Comparison of ENCODE assay signal across 8 mouse cellular contexts in the genomic region with DNA sequence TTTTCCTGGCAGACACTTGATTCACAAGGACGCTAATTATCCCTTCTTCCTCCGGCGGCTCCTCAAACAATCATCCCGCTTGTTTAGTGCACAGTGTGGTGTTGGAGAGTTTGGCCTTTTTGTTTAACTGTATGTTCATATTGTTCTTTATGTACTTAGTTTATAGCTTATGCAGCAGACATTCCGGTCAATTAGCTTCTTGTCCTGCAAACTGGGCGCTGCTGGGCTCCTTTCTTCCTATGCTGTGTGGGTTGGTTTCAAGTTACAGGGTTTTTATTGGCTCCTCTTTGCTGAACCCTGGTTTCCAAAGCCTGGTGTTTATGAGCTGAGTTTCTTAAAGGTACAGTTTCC.
A peak's percentile ranks its signal among the peaks of the same experiment; 100 is the strongest.
DNase-seq lines count a peak whose midpoint lies in the region; ATAC-seq and TF ChIP-seq lines count a peak whose summit lies in the region.

No protein-coding gene starts in this region.

- TF ChIP-seq CTCF in cerebellum, adult 2 months (IDR thresholded peaks at IDR 0.05; ENCODE audit: borderline replicate concordance, insufficient read depth, low read depth, low read length) = no peak

- in situ Hi-C loops in ES-E14 (cut with MboI; ENCODE audit: low sequenced_read_pairs in 2 of 2, unreplicated experiment in 2 of 2) = no loop called here

- WGBS in heart, embryonic 15.5 days = 4% methylated on average over 6 of the region's 6 CpGs
- WGBS in midbrain, embryonic 15.5 days = 6% methylated on average over 6 of the region's 6 CpGs
- 62% methylated on average over 6 of the region's 6 CpGs for WGBS in cerebellum, adult 2 months

- no peak overlapping the region for H3K27ac ChIP-seq in ES-E14 (ENCODE audit: insufficient read depth, low read depth, low read length, poor library complexity, severe bottlenecking)
- H3K27ac ChIP-seq in heart, embryonic 15.5 days = peak overlapping the region; percentile 77
- H3K27ac ChIP-seq in midbrain, embryonic 15.5 days = peak overlapping the region; percentile 45; the same call in 1 of the 2 replicates
- H3K27ac ChIP-seq in cerebellum, adult 2 months (ENCODE audit: insufficient read depth, low read length) = no peak overlapping the region

- no peak for DNase-seq in ES-E14 (ENCODE audit: low read depth, low spot score)
- peak; percentile 88 for DNase-seq in embryo, embryonic 10.5 days (ENCODE audit: low spot score)
- DNase-seq in kidney, postnatal 10 days = peak; percentile 66
- DNase-seq in cerebellum, adult 2 months = no peak
- no peak for DNase-seq in spleen, adult 12 weeks (ENCODE audit: low spot score)
- DNase-seq in left cerebral cortex, postnatal 10 days (ENCODE audit: extremely low spot score in 1 of 2, low spot score in 2 of 2) = no peak

- H3K9ac ChIP-seq in ES-E14 (ENCODE audit: insufficient read depth, low read depth, low read length, poor library complexity, severe bottlenecking) = no peak overlapping the region
- H3K9ac ChIP-seq in heart, embryonic 15.5 days = 0 out of 2 replicates have a peak overlapping the region, but pooled peaks have one; percentile 6
- H3K9ac ChIP-seq in midbrain, embryonic 15.5 days = no peak overlapping the region

- intact Hi-C loops in left cerebral cortex, postnatal 10 days (cut with DNase I) = no loop called here

- H3K4me1 ChIP-seq in ES-E14 (ENCODE audit: control insufficient read depth in 2 of 2, insufficient read depth in 2 of 2, low read length in 2 of 2, poor library complexity in 1 of 2) = peaks cover 9 to 15% of the 10 kb centered on the region in 2 experiments
- peaks cover 49% of the 10 kb centered on the region for H3K4me1 ChIP-seq in heart, embryonic 15.5 days (replicated peaks)
- H3K4me1 ChIP-seq in midbrain, embryonic 15.5 days = peaks cover 26% of the 10 kb centered on the region
- H3K4me1 ChIP-seq in cerebellum, adult 2 months (ENCODE audit: control insufficient read depth, insufficient read depth, low read length) = peaks cover 5% of the 10 kb centered on the region; the same call in 1 of the 2 replicates

- H3K4me2 ChIP-seq in heart, embryonic 15.5 days = peak overlapping the region; percentile 56
- H3K4me2 ChIP-seq in midbrain, embryonic 15.5 days = peak overlapping the region; percentile 27

- TF ChIP-seq POLR2A in cerebellum, adult 2 months (IDR thresholded peaks at IDR 0.05; ENCODE audit: borderline replicate concordance, insufficient read depth, low read length) = no peak

- H3K4me3 ChIP-seq in ES-E14 (ENCODE audit: insufficient read depth in 1 of 2, low read depth in 1 of 2, low read length in 2 of 2, poor library complexity in 1 of 2, severe bottlenecking in 1 of 2) = peak overlapping the region; percentile 27
- peak overlapping the region; percentile 36 for H3K4me3 ChIP-seq in heart, embryonic 15.5 days
- H3K4me3 ChIP-seq in midbrain, embryonic 15.5 days = no peak overlapping the region
- no peak overlapping the region for H3K4me3 ChIP-seq in cerebellum, adult 2 months (replicated peaks; ENCODE audit: insufficient read depth, low read depth, low read length)

- ATAC-seq in heart, embryonic 15.5 days (replicated peaks; ENCODE audit: insufficient number of reproducible peaks, insufficient read depth, low FRiP score, low read depth) = no peak; the same call in 1 of the 2 replicates
- no peak for ATAC-seq in midbrain, embryonic 15.5 days (replicated peaks)

- H3K36me3 ChIP-seq in ES-E14 (ENCODE audit: control insufficient read depth, insufficient read depth, low read length, poor library complexity, severe bottlenecking) = no peaks in the 10 kb centered on the region
- H3K36me3 ChIP-seq in heart, embryonic 15.5 days = no peaks in the 10 kb centered on the region
- no peaks in the 10 kb centered on the region for H3K36me3 ChIP-seq in midbrain, embryonic 15.5 days (replicated peaks)

- H3K27me3 ChIP-seq in heart, embryonic 15.5 days = no peaks in the 10 kb centered on the region
- H3K27me3 ChIP-seq in midbrain, embryonic 15.5 days (replicated peaks) = no peaks in the 10 kb centered on the region
- H3K27me3 ChIP-seq in cerebellum, adult 2 months (ENCODE audit: control insufficient read depth, insufficient read depth, low read length) = no peaks in the 10 kb centered on the region

- no peaks in the 10 kb centered on the region for H3K9me3 ChIP-seq in ES-E14 (ENCODE audit: control insufficient read depth, insufficient read depth, low read depth, low read length)
- H3K9me3 ChIP-seq in heart, embryonic 15.5 days (replicated peaks) = no peaks in the 10 kb centered on the region
- no peaks in the 10 kb centered on the region for H3K9me3 ChIP-seq in midbrain, embryonic 15.5 days

TF ChIP-seq in ES-E14, 5 proteins besides CTCF, POLR2A, EP300 and RAD21:
- TF ChIP-seq MAFK (IDR thresholded peaks at IDR 0.05; ENCODE audit: insufficient read depth, low read depth, low read length) (no peak), ZNF384 (IDR thresholded peaks at IDR 0.05; ENCODE audit: low read depth, low read length) (no peak), HCFC1 (IDR thresholded peaks at IDR 0.05; ENCODE audit: borderline replicate concordance, insufficient read depth, low read length) (no peak)
TF ChIP-seq in ES-E14: peak in this region for 0.

Comparison
In these comparisons a context has a peak if more than half of its experiments do, and no peak if none do; other contexts are left out.
1. DNase-seq: peak in embryo, embryonic 10.5 days (single experiment) and kidney, postnatal 10 days (single experiment); none in ES-E14 (single experiment), cerebellum, adult 2 months (0 of 2), spleen, adult 12 weeks (single experiment) and left cerebral cortex, postnatal 10 days (0 of 2).
2. H3K27ac ChIP-seq: peak in heart, embryonic 15.5 days (single experiment) and midbrain, embryonic 15.5 days (single experiment); none in ES-E14 (single experiment) and cerebellum, adult 2 months (single experiment).
3. H3K4me3 ChIP-seq: peak in ES-E14 (2 of 2) and heart, embryonic 15.5 days (single experiment); none in midbrain, embryonic 15.5 days (single experiment) and cerebellum, adult 2 months (single experiment).